Mouse (Mus musculus): ENCODE results near the gene Gm44973. TPM values are rescaled to one million over a fixed set of nuclear protein-coding genes. Genes with fewer than 3 reads are reported as not detected.
"Not testable (repeated sequence)": the region's sequence is repeated elsewhere in the genome, so short reads cannot be mapped to it uniquely, and the experiment has no call there.

Gene Gm44973
- polyA plus RNA-seq, 1 experiment from 2014 or later, result 3.6 TPM

DNA sequence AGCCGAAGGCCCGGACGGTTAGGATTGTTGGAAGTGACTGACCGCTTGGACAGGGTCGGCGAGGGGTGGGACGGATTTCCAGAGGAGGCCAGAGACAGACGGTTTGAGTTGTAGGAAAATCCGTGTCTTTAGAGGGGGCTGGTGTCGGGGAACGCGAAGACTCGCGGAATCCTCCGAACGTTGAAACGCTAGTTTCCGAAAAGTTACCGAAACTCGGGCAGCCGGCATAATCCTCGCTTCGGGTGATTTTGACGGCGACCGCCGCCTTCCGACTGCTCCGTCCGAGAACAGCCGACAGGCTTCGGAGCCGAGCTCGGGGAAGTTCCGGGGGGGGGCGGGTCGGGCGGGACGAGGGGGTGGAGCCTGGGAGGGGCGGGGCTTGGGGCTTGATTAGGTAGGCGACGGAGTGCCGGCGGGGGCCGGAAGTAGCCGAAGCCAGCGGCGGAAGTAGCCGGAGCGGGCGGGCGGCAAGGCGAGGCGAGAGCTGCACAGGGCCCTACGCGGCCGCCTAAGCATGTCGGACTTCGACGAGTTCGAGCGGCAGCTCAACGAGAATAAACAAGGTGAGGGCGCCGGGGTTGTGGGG, 46.6 kb downstream of the Gm44973 start, which contains the start of gene U2af2:
U2af2 (plus strand) TSS at position 370 of the 586 bp plus-strand sequence.
- Histone ChIP-seq H3K4me1 (ENCODE audit: control insufficient read depth, insufficient read depth, low read length) (peaks cover 40% of the 10 kb centered on the region), H3K27ac (ENCODE audit: low read length) (peak within 1 kb of the TSS; percentile 100), H3K4me2 (ENCODE audit: low read depth, low read length) (peak within 1 kb of the TSS; percentile 99), H3K36me3 (ENCODE audit: control insufficient read depth, insufficient read depth, low read length) (peaks cover 6% of the 10 kb centered on the region; the same call in 1 of the 2 replicates), H3K4me3 (ENCODE audit: low read length) (peak within 1 kb of the TSS; percentile 61), H3K27me3 (replicated peaks; ENCODE audit: control insufficient read depth, insufficient read depth, low read length) (peaks cover 13% of the 10 kb centered on the region), H3K9ac (ENCODE audit: low read depth, low read length) (peak within 1 kb of the TSS; percentile 97), H3K9me3 (ENCODE audit: control insufficient read depth, low read length) (no peaks in the 10 kb centered on the region)
- peak; percentile 79 for ATAC-seq
- under 1% methylated on average over 58 of the region's 65 CpGs for WGBS

DNA sequence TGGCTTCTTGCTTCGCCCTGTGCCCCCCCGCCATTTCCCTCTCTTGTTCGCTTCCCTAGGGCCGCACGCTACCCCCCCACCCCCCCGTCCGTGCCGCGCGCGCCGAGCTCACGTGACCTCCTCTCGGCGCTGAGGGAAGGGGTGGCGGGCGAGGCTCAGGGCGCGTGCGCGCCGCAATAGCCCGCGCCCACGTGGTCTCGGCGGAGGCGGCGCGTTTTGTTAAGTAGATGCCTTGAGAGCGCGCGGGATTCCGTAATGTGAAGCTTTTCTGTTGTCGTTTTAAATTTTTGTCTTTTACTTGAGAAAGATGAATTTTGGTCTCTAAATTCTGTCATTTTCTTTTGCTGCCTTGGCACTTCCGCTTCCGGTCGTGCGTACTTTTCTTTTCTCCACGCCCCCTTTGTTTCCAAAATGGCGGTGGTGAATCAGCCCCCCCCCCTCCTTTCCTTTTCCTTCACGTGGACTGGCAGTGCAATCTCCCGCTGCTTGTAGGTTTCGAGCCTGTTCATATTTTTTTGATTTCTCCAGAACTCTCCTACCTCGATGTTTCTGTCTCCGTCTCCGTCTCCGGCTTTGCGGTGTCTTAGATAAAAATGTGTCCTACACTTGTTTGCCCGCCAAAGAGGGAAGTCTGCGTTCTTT, 47.2 kb downstream of the Gm44973 start:
- H3K4me3 ChIP-seq (ENCODE audit: low read length), result peak overlapping the region; percentile 61
- WGBS, result under 1% methylated on average over 49 of the region's 51 CpGs
- ATAC-seq, result peak; percentile 61
- no peaks in the 10 kb centered on the region for H3K9me3 ChIP-seq (ENCODE audit: control insufficient read depth, low read length)
- H3K9ac ChIP-seq (ENCODE audit: low read depth, low read length), result peak overlapping the region; percentile 97
- H3K27me3 ChIP-seq (replicated peaks; ENCODE audit: control insufficient read depth, insufficient read depth, low read length), result peaks cover 7% of the 10 kb centered on the region; the same call in 1 of the 2 replicates
- H3K36me3 ChIP-seq (ENCODE audit: control insufficient read depth, insufficient read depth, low read length), result peaks cover 6% of the 10 kb centered on the region; the same call in 1 of the 2 replicates
- H3K4me2 ChIP-seq (ENCODE audit: low read depth, low read length), result peak overlapping the region; percentile 72
- H3K4me1 ChIP-seq (ENCODE audit: control insufficient read depth, insufficient read depth, low read length), result peaks cover 42% of the 10 kb centered on the region
- H3K27ac ChIP-seq (ENCODE audit: low read length), result peak overlapping the region; percentile 100

DNA sequence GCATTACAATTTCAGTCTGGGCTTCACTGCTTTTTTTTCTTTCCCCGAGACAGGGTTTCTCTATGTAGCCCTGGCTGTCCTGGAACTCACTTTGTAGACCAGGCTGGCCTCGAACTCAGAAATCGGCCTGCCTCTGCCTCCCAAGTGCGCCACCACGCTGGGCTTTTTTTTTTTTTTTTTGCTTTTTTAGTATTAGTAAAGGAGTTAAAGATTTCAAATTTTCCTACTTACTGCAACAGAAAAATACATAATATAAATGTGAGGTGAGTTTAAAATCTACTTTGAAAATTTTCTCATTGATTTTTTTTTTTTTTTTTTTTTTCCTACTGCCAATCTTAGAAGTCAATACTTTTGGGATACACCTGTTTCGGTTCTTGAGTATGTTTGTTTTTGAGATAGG, 49.6 kb downstream of the Gm44973 start:
- ATAC-seq, result no peak
- peaks cover 12% of the 10 kb centered on the region for H3K36me3 ChIP-seq (ENCODE audit: control insufficient read depth, insufficient read depth, low read length)
- 94% methylated on average over 6 of the region's 6 CpGs for WGBS
- H3K9me3 ChIP-seq (ENCODE audit: control insufficient read depth, low read length), result no peaks in the 10 kb centered on the region
- H3K4me1 ChIP-seq (ENCODE audit: control insufficient read depth, insufficient read depth, low read length), result peaks cover 36% of the 10 kb centered on the region
- H3K27me3 ChIP-seq (replicated peaks; ENCODE audit: control insufficient read depth, insufficient read depth, low read length), result no peaks in the 10 kb centered on the region
- no peak overlapping the region for H3K27ac ChIP-seq (ENCODE audit: low read length)
- no peak overlapping the region for H3K9ac ChIP-seq (ENCODE audit: low read depth, low read length)
- H3K4me3 ChIP-seq (ENCODE audit: low read length), result no peak overlapping the region
- no peak overlapping the region for H3K4me2 ChIP-seq (ENCODE audit: low read depth, low read length)

DNA sequence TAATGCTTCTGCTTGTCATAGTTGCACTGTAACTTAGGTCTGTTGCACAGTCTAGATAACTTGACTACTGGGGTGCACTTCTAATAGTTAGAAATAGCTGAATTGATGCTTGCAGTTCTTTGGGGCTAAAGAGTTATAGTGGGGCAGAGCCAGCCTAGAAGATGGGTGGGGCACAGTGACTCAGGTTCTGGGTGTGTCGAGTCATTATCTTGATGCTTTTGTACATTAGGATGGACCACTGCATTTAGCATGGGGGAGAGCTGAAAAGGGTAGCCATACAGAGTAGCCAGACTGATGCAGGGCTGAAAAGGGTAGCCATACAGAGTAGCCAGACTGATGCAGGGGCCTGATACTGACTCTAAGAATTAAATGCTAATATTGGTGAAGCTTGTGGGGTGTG, 58.3 kb downstream of the Gm44973 start:
- Histone ChIP-seq H3K27me3 (replicated peaks; ENCODE audit: control insufficient read depth, insufficient read depth, low read length) (no peaks in the 10 kb centered on the region), H3K36me3 (ENCODE audit: control insufficient read depth, insufficient read depth, low read length) (peaks cover 33% of the 10 kb centered on the region), H3K4me2 (ENCODE audit: low read depth, low read length) (no peak overlapping the region), H3K27ac (ENCODE audit: low read length) (no peak overlapping the region), H3K4me1 (ENCODE audit: control insufficient read depth, insufficient read depth, low read length) (peaks cover 4% of the 10 kb centered on the region; the same call in 1 of the 2 replicates), H3K4me3 (ENCODE audit: low read length) (no peak overlapping the region), H3K9me3 (ENCODE audit: control insufficient read depth, low read length) (no peaks in the 10 kb centered on the region), H3K9ac (ENCODE audit: low read depth, low read length) (no peak overlapping the region)
- ATAC-seq, result no peak
- 57% methylated on average over 1 of the region's 1 CpGs for WGBS

DNA sequence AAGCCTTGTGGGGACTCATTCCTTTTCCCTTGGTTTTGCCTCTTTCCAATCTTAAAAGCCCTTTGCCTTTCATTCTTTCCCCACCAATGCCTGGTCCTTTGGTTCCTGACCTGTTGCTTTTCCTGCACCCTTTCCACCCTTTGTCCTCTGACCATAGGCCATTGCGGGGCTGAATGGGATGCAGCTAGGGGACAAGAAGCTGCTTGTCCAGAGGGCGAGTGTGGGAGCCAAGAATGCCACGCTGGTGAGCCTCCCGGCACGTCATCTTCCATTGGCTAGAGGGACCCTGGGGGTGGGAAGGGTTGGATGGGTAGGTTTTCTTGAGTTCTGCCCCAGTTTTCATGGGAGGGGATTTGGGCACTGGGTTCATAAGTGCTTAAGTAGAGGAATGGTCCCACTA, 59.7 kb downstream of the Gm44973 start:
- no peaks in the 10 kb centered on the region for H3K9me3 ChIP-seq (ENCODE audit: control insufficient read depth, low read length)
- no peak overlapping the region for H3K27ac ChIP-seq (ENCODE audit: low read length)
- H3K9ac ChIP-seq (ENCODE audit: low read depth, low read length), result no peak overlapping the region
- H3K27me3 ChIP-seq (replicated peaks; ENCODE audit: control insufficient read depth, insufficient read depth, low read length), result no peaks in the 10 kb centered on the region
- H3K4me1 ChIP-seq (ENCODE audit: control insufficient read depth, insufficient read depth, low read length), result peaks cover 4% of the 10 kb centered on the region; the same call in 1 of the 2 replicates
- H3K4me3 ChIP-seq (ENCODE audit: low read length), result no peak overlapping the region
- peaks cover 33% of the 10 kb centered on the region for H3K36me3 ChIP-seq (ENCODE audit: control insufficient read depth, insufficient read depth, low read length)
- WGBS, result 89% methylated on average over 5 of the region's 5 CpGs
- H3K4me2 ChIP-seq (ENCODE audit: low read depth, low read length), result no peak overlapping the region
- no peak for ATAC-seq

DNA sequence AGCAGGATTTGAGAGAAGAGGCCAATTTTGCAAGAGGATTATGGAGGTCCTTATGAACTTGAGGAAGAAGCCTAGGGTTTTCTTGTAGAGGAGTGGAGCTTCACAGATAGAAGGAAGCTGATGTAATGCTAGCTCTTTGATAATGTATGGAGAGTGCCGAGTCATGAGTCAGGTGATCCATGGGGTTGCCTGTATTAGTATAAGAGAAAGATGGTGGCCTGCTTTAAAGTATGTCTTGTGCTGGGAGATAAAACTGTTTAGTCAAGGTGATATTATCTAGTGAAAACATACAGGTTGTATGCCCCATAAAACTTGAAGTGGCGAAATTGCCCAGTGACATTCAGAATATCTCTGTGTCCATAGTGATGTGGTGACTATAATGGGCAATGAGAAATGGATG, 61.6 kb downstream of the Gm44973 start:
- Histone ChIP-seq H3K9me3 (ENCODE audit: control insufficient read depth, low read length) (no peaks in the 10 kb centered on the region), H3K36me3 (ENCODE audit: control insufficient read depth, insufficient read depth, low read length) (peaks cover 28% of the 10 kb centered on the region), H3K27ac (ENCODE audit: low read length) (0 out of 2 replicates have a peak overlapping the region, but pooled peaks have one; percentile 41), H3K4me3 (ENCODE audit: low read length) (no peak overlapping the region), H3K9ac (ENCODE audit: low read depth, low read length) (no peak overlapping the region), H3K4me1 (ENCODE audit: control insufficient read depth, insufficient read depth, low read length) (peaks cover 7% of the 10 kb centered on the region; the same call in 1 of the 2 replicates), H3K4me2 (ENCODE audit: low read depth, low read length) (no peak overlapping the region), H3K27me3 (replicated peaks; ENCODE audit: control insufficient read depth, insufficient read depth, low read length) (no peaks in the 10 kb centered on the region)
- 61% methylated on average over 2 of the region's 2 CpGs for WGBS
- no peak for ATAC-seq

DNA sequence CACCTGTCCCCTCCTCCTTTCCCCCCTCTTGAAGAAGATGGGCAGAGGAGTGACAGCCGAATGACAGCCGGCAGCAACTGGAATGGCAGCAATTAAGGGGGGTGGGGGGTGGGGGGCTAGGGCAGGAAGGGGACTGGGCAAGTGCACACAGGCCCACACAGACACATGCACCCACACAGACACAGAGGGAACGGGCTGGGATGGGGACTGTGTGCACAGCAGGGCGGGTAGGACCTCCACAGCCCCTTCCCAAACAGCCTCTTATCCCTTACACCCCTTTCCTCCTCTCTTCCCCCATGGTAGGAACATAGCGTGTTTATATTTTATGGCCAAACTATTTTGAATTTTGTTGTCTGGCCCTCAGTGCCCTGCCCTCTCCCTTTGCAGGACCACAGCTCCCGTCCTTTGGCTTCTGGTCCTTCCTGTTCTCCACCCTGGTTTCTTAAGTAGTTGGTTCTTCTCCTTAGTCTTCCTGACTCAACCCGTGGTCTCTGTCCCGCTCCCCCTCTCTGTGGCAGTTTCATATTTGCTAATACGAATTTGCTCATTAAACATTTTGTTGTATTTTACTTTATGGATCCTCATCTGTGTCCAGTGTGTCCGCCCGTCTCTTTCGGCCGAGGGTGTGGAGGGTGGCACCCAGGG, 64.2 kb downstream of the Gm44973 start:
- peaks cover 20% of the 10 kb centered on the region; the same call in 1 of the 2 replicates for H3K36me3 ChIP-seq (ENCODE audit: control insufficient read depth, insufficient read depth, low read length)
- H3K4me1 ChIP-seq (ENCODE audit: control insufficient read depth, insufficient read depth, low read length), result peaks cover 10% of the 10 kb centered on the region
- ATAC-seq, result peak; percentile 8
- peak overlapping the region; percentile 97 for H3K27ac ChIP-seq (ENCODE audit: low read length)
- peak overlapping the region; percentile 100 for H3K4me3 ChIP-seq (ENCODE audit: low read length)
- peak overlapping the region; percentile 59 for H3K4me2 ChIP-seq (ENCODE audit: low read depth, low read length)
- H3K9me3 ChIP-seq (ENCODE audit: control insufficient read depth, low read length); H3K27me3 ChIP-seq (replicated peaks; ENCODE audit: control insufficient read depth, insufficient read depth, low read length): not testable (repeated sequence)
- WGBS, result 48% methylated on average over 9 of the region's 13 CpGs
- peak overlapping the region; percentile 99; the same call in 1 of the 2 replicates for H3K9ac ChIP-seq (ENCODE audit: low read depth, low read length)

DNA sequence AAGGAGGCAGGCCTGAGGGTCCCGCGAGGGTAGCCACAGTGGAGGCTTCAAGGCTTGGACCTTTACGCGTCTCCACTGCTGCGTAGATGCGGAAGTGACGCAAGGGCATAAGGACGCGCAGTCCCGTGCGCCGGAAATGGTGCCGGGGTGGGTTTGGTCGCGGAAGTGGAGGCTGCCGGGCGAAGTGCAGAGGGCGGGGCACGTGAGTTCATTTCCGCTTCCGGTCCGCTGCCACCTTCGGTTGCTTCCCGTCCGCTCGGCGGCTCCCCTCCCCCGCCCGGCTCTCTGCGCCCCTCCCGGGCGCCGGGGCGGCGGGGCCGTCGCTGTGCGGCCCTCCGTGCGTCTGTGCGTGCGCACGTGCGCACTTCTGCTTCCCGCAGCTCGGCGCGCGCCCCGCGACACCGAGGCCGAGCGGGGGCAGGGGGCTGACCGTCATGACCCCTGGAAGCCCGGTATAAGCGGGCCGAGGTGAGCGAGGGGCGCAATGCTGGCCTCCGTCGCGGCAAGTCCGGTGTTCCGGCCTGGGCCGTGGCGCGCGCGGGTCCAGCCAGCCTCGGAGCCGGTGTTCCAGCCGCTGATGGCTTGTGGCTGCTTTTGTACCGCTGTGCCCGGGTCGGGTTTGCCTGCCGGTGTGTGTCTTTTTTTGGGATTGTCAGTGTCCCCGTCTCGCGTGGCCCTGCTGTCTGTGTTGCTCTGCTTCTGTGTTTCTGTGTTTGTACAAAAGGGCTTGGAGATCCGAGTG, 64.9 kb downstream of the Gm44973 start, which contains the start of gene Epn1:
Epn1 (plus strand) TSS at position 226 of the 742 bp plus-strand sequence.
- under 1% methylated on average over 80 of the region's 81 CpGs for WGBS
- H3K4me2 ChIP-seq (ENCODE audit: low read depth, low read length), result peak within 1 kb of the TSS; percentile 73
- H3K9ac ChIP-seq (ENCODE audit: low read depth, low read length), result peak within 1 kb of the TSS; percentile 99
- H3K36me3 ChIP-seq (ENCODE audit: control insufficient read depth, insufficient read depth, low read length), result peaks cover 17% of the 10 kb centered on the region; the same call in 1 of the 2 replicates
- peaks cover 10% of the 10 kb centered on the region for H3K4me1 ChIP-seq (ENCODE audit: control insufficient read depth, insufficient read depth, low read length)
- no peaks in the 10 kb centered on the region for H3K9me3 ChIP-seq (ENCODE audit: control insufficient read depth, low read length)
- peak within 1 kb of the TSS; percentile 100 for H3K4me3 ChIP-seq (ENCODE audit: low read length)
- peak within 1 kb of the TSS; percentile 97 for H3K27ac ChIP-seq (ENCODE audit: low read length)
- H3K27me3 ChIP-seq (replicated peaks; ENCODE audit: control insufficient read depth, insufficient read depth, low read length), result no peaks in the 10 kb centered on the region
- peak; percentile 94 for ATAC-seq

Measured in intestine, embryonic 16.5 days (tissue).